Mouse (Mus musculus) embryo, embryonic 9.5 days (tissue): ENCODE measurements at regions not wholly inside any gene's neighbourhood (a gene's known extent, or its start where the extent isn't known, plus 50 kb on each side); places are given as distances from the start of the nearest gene placed in this dataset.
A peak's percentile ranks its signal among the peaks of the same experiment; 100 is the strongest.
"Not testable (repeated sequence)": the region's sequence is repeated elsewhere in the genome, so short reads cannot be mapped to it uniquely, and the experiment has no call there.

ENCODE experiments used
- DNase-seq: peaks from one replicate; pipeline ENCODE4 v3.0.0-alpha.2; 2017; ENCODE audit errors: extremely low spot score

DNA sequence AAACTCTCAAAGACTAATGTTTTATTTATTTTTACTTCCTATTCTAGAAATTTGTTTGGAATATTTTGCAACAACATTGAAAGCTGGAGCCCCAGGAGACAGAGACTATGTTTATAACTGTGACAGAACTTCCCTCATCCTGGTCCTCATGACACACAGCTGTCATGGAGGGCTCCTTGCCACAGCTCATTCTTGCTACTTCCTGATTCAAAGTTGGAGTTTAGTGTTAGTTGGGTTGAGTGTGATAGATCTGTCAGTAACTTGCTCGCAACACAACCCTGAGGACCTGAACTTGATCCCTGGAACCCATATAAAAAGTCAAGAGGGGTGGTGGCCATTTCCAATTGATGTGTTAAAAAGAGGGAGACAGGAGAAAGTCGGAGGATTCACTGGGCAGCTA lies 328.3 kb upstream of the Nox3 start:
- no peak for DNase-seq

DNA sequence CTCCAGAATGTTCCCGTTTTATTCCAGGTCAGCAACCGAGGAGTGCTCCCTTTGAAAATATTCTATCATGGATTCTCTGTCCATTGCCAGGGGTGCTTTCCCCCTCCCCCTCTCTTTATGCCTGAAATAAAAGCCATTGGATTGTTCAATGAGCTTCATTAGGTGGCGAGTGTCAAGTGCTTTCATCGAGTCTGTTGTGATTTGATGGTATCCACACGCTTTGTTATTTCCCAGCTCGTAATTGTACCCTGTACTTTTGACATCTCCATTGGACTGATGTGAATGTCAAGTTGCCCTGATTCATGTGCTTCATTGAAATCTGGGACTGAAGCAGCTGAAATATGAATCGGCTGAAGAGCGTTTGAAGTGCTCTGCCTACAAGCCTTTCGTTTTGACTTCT lies 333.1 kb upstream of the Nox3 start:
- DNase-seq: no peak

DNA sequence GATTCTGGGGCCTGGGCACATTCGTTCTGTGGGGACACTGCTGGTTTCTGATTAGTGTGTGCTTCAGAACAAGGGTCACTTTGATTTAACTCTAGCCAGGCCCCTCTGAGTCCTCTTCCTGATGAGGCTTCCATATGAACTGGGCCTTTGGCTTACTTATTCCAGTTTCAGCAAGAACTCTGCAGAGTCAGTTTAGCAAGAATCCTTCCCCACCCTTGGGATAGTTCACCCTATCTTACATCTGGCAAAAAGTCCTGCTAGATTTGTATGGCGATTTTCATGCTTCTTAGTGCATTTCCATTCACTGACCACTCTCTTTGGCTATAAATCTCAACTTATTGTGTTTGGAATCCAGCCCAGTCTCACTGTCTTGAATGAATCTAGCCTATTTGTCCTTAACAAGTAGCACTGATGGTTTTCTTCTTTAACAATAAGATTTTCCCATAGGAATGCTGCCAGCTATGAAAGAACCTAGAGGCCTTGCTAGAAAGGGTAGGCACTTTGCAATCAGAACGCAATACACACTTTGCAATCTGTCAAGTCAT lies 338.8 kb upstream of the Nox3 start:
- DNase-seq: no peak

DNA sequence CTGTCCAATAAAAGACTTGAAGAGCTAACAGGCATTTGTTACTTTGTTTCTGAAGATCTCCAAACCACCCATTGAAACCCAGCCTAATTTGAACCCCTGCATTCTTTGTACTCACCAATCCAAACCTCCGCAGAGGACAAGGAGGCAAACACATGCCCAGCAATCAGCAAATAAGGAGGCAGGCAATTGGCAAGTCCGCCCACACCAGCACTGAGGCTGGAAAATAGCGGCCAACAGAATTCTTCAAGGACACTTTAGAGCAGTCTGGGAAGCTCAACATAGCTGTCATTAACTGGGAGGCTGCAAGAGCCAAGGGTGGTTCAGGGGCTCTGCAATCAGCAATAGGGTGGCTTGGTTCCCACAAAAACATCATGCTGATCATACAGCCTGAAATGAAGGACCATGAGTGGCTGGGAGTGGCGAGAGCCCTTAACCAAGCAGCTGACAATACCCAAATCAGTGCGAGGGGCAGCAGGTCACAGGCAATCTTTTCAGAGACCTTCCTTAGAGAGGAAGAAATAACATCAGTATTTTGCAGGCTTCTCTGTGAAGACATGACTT lies 344.1 kb upstream of the Nox3 start:
- DNase-seq: peak; percentile 43

DNA sequence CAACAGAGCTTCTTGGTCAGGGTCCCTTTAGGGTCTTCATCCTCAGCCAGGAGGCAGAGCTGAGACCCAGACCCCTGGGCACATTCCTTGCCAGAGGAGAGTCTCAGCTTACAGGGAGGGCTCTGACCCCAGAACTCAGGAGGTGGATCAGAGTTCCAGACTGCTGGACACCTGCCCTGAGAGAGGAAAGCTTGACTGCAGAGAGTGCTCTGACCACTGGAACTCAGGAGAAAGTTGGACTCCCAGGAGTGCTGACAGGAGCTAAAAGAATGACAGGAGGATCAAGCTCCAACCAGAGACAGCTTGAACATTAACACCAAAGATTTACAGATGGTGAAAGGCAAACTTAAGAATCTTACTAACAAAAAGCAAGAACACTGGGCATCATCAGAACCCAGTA lies 364.1 kb upstream of the Nox3 start:
- DNase-seq: not testable (repeated sequence)

DNA sequence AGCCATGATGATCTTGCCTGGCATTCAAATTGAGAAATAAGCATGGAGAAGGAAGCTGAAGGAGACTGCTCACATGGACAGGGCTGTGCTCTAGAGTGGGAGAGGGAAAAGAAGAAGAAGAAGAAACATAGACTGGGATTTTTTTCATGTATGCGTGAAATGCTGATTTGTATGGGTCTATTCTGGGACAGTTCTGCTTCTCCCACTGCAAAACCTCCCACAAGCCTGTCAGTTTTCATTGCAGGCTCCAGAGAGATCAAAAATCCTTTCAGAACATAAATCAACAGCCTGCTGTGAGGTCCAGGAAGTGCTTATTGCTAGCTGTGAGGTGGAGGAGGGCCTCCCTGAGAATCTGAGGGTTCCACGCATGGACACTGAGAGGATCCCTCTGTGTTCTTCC lies 377.3 kb upstream of the Nox3 start:
- no peak for DNase-seq

DNA sequence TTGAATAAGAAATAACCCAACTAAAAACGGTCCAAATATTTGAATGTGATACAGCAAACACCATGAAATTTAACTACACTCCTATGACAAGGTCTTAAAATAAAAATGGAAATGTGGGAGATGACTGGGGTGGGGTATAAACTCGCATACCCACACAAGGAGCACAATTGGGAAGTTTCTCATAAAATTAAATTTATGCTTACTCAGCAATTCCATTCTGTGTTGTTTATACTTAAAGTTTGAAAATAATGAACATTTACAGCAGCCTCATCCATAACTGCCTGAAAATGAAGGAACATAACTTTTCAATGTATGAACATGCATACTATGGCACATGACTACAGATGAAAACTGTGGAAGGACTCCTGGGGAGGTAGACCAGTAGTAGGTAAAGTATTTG lies 384.5 kb upstream of the Nox3 start:
- DNase-seq: no peak

DNA sequence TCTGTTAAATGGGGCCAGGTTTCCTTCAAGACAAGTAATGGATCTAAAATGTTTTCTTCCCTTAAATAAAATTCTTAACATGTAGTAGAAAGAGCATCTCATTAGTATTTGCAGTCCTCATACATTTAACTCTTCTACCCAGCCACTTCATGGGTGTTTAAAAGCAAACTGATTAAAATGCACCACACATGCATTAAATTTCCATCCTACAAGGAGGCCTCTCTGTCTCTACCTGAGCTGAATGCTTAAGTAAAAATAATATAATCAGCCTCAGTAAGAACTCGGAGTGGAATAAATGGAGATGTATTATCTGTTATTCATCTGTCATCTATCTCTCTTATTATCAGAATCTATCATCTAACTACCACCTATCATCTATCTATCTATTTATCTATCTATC lies 398.6 kb upstream of the Nox3 start:
- DNase-seq: no peak

DNA sequence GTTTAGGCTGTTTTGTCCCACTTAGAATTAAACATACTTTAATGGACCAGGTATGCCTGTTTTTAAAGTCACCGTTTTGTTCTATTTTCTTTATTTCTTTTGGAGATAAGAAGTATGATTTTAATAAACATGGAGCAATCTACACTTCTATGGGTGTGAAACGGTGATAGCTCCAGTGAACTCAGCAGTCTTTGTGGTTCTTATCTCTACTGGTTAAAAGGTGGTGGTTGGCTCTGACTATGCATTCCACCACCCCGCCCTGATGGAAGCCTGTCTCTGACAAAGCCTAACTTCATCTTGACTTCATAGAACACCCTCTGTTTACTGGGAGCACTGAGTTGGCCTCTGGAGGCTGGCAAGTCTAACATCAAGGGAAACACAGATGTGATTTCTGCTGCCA lies 407.3 kb upstream of the Nox3 start:
- no peak for DNase-seq

DNA sequence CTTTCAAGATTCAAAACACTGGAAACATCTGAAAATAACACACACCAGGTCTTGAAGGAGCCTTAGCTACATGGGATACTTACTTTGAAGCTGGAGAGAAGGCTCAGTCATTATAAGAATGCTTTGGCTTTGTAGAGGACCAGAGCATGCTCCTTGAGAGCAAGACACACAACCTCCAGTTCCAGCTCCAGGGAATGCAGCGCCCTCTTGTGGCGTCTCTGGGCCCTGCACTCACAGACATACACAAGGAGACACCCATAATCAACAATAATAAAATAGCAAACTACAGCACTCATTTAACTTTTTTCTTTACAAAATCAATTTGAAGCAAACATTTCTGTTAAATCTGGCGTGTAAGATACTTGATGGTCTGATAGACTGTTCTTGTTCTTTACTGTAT lies 413.2 kb upstream of the Nox3 start:
- DNase-seq: no peak

DNA sequence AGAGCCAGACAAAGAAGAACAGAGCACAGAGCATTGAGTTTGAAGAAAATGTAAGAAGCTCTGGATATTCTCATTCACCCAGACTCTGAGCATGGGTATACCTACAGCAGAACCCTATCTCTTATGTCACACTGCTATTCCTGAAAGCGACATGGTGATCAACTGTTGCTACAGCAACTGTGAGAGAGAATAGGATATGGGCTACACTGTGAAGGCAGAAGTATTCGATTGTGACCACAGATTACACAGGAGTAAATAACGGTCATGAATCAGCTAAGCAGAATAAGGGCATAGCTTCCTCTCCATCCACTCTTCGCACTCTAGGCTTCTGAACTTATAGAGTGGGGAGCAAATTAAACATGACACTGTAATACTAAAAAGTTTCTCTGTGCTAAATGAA lies 417.0 kb upstream of the Nox3 start:
- no peak for DNase-seq

DNA sequence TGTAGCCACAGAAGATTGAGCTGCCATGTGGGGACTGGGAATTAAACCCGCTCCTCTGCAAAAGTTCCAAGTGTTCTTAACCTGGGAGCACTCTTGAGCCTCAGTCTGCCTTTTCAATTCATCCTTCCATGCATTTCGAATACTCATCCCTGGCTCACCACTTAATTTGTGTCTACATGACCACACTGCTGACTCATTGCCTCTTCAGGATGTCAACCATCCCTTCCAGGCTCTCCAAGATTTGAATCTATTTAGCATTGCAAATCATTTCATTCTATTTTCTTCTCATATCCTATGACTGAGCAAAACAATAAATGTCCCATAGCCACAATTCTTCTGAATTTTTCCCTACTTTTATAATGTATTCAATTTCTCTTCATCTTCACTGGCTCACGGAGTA lies 420.4 kb upstream of the Nox3 start:
- no peak for DNase-seq

DNA sequence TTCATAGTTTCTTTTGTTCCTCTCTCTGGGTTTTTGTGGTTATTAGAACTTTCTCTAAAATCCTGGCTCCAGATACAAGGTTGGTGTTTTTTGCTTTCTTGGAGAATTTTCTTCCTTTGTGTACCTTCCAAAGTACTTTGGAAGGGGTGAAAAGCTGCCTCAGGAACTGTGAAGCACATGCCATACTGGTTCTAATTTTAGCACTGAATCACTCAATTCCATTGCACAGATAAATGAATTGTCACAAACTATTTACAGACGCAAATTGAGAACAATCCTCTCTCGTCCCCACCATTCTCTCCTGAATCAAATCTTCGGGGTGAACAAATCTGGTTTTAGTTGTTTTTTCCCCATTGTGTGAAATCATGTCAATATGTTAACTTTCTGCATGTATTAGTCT lies 437.6 kb upstream of the Nox3 start:
- no peak for DNase-seq

DNA sequence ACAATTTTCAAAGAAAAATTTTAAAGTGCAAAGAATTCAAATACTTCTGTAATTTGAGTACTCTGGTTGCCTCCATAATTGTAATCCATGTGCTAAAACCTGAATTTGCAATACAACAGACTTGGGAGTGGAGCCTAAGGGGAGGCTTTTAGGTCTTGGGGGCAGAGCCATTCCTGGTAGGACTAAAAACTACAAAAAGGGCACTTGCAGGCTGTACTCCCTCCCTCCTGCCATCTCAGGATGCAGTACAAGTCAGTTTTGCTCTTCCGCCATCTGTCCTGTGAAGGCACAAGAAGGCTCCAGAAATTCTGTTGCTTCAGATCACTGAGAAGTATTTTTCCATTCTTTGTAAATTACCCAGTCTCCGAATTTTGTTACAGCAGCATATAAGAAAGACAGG lies 467.4 kb upstream of the Nox3 start:
- DNase-seq: no peak

DNA sequence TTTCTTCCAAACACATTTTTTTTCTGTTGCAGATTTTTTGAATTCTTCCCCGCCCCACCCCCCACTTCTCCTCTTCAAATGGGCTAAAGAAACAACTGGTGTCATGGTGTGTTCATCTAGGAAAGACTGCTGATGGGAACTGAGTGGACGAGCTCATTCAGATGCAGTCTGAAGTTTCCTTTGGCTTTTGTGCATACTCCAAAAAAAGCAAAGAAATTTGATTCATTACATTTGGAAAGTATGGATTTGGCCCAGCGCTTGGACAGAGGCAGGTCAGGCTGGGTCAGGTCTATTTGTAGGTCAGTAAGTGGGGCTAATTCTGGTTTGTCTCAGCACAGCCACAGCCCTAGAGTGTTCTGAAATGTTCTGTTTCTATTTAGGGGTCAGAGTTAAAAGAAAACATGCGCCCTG lies 477.9 kb upstream of the Nox3 start:
- peak; percentile 50 for DNase-seq

DNA sequence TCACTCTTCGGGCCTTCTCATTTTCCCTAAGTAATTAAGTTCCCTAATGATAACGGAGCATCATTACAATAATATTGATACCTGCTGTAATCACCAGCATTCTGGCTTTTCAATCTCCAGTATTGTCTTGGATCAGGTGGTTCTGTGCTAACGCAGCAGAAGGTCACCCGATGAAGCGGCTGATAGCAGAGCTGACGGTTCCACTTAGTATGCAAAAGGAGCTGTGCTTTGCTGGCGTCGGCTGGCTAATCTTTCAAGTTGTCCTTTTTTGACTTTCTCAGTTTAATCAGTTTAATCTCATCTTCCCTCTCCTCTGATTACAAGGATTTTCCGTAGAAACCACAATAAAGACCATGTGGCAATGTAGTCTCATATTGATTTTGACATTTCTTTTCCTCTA lies 478.9 kb upstream of the Nox3 start:
- no peak for DNase-seq

DNA sequence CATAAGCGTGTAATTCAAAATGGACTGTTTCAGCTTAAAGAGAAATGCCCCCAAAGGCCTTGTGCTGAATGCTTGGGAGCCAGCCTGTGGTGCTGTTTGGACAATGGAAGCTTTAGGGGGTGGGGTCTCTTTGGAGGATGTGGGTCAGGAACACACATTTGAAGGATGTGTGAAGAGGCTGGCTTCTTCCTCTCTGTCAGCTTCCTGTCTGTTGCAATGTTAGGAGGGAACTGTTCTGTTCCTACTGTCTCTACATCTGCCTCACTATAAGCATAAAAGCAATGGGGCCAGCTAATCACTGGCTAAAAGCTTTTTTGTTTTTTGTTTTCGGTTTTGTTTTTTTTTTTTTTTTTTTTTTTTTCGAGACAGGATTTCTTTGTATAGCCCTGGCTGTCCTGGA lies 480.5 kb upstream of the Nox3 start:
- DNase-seq: no peak

DNA sequence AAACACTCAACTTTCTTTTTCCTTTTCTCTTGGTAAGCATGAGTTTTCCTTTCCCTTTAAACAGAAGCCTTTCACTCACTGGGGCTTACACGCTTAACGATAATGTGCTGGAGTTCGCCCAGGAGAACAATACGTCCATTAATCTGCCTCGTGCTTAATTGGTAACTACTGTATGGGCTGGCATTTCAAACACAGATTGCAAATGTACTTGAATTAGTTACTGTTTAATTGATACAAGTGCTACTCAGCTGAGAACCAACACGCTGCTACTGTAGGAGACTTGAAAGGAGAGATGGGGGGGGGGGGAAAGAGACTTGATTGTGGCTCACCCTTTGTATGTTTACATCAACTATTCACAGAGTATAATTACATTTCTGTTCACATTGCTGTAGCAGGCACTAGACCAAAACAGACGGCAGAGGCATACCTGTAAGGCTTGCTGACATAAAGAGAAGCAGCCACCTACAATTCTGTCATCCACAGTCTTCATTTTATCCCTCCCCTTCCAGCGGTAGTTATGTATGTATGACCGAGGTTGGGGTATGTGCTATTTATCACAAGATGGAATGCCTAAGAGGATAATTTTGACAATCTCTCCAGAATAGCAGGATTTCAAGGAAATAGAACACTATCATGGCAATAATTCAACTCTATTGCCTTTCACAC lies 481.6 kb upstream of the Nox3 start:
- no peak for DNase-seq

DNA sequence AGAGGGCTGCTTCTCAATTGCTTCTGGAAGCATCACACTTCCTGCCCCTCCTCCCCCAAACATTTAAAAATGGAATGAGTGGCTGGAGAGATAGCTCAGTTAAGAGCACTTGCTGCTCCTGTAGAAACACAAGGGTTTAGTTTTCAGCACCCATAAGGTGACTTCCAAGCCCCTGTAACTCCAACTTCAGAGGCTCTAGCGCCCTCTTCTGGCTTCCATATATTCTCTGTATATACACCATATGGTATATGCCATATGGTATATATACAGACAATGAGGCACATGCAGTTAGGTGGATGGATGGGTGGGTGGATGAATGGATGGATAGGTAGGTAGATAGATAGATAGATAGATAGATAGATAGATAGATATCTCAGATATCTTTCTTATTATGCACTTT lies 483.2 kb upstream of the Nox3 start:
- DNase-seq: no peak

DNA sequence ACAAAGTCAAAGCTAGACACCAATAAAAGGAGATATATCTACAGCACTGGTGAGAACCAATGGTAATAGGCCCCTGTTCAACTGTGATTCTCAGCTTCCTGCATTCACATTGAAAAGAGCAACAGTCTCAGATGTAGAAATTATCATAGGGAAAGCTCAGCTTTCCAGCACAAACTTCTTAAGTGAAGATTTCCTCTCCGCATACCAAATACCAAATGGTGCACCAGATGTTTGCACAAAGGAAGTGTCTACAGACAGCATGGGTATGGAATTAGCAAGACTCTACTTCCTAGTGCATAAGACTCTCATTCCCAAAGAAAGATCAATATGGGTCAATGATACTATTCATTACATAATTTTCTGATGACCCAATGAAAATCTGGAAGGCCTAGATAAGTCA lies 486.0 kb upstream of the Nox3 start:
- no peak for DNase-seq

DNA sequence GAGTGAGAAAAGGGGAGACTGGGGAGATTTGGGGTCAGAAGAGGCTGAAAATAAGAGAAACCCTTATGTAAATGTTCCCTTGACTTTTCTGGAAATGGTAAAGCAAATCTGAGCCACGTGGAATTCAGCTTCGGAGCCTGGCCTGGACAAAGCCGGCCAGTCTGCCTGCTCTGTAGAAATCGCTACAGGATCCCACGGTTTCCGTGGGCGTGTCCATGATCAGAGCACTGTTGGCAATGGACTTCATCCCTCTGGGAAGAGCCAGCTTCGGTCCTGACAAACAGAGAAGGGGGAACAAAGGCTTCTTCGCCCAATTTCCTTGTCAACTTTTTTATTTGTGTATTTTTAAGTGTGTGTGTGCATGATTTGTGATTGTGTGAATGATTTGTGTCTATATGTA lies 490.7 kb upstream of the Nox3 start:
- DNase-seq: no peak

DNA sequence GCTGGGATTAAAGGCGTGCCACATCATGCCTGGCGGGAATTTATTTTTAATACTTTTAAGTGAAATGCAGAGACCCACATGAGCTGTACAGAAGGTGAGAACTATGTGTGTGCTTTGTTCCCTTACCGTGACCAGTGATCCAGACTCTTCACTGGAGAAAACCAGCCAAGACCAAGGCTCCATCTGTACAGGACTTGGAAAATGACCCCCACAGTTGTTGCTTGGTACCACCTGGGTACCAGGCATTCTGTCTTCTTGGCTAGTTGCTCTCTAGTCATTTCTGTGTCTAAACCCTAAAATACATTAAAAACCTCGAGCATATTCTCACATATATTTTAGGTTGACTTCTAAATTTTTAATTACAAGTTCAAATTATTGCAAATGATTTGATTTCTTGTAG lies 491.5 kb upstream of the Nox3 start:
- DNase-seq: no peak

DNA sequence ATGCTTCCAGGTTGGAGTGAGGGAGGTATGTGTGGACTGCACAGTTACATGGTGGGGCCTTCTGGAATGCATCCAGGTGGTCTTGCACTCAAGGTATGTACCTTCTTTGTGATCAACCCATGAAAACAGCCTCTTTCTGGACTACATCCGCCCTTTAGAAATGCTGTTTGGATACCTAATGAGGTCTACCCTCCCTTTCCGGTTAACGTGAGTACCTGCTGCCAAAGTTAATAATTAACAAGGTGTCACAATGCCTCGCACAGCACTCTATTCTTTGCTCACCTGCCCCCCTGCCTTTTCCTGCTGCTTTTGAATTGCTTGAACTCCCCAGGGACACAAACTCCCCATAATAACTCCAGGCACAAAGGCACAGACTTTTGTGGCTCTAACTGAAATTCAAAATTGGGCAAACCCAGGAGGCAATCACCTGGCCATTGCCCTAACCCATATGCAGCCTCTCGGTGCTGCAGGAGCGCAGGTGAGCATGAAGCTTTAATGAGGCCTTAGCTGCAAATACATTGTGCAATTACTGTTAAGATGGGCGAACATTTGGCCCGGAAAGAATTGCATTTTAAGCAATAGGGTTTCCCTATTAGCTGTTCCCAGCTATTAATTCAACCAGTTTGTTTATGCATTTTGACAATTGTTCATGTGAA lies 500.9 kb upstream of the Nox3 start:
- no peak for DNase-seq
